Mouse (Mus musculus) forebrain, embryonic 13.5 days (tissue): ENCODE results near the gene Npcd. TPM values are rescaled to one million over a fixed set of nuclear protein-coding genes. Genes with fewer than 3 reads are reported as not detected.
A peak's percentile ranks its signal among the peaks of the same experiment; 100 is the strongest.

Experiments
- ATAC-seq: fragments of 200-750 bp; cut with Nextera tagmentation; 2 replicates; pipeline ENCODE4 v1.8.0; 2017
- H3K27ac ChIP-seq: fragments of 300-500 bp; sonication (generic); 2 replicates; pipeline ENCODE4 v1.5.1; 2015; ENCODE audit warnings: inconsistent platforms, mild to moderate bottlenecking, moderate library complexity
- H3K27me3 ChIP-seq: fragments of 300-500 bp; sonication (generic); 2 replicates; pipeline ENCODE4 v1.6.1; 2015; ENCODE audit warnings: mild to moderate bottlenecking, inconsistent platforms
- H3K36me3 ChIP-seq: fragments of 300-500 bp; sonication (generic); 2 replicates; pipeline ENCODE4 v1.6.1; 2015; ENCODE audit warnings: mild to moderate bottlenecking, inconsistent platforms; ENCODE audit not compliant: poor library complexity, severe bottlenecking
- H3K4me1 ChIP-seq: fragments of 300-500 bp; sonication (generic); 2 replicates; pipeline ENCODE4 v1.6.1; 2015; ENCODE audit warnings: inconsistent platforms
- H3K4me2 ChIP-seq: fragments of 300-500 bp; sonication (generic); 2 replicates; pipeline ENCODE4 v1.6.1; 2015; ENCODE audit warnings: inconsistent platforms, mild to moderate bottlenecking, moderate library complexity
- H3K4me3 ChIP-seq: fragments of 300-500 bp; sonication (generic); 2 replicates; pipeline ENCODE4 v1.5.1; 2015; ENCODE audit warnings: mild to moderate bottlenecking, inconsistent platforms
- H3K9ac ChIP-seq: fragments of 300-500 bp; sonication (generic); 2 replicates; pipeline ENCODE4 v1.6.1; 2015; ENCODE audit warnings: mild to moderate bottlenecking, inconsistent platforms
- H3K9me3 ChIP-seq: fragments of 300-500 bp; sonication (generic); replicated peaks from 2 replicates; pipeline ENCODE4 v1.6.1; 2016; ENCODE audit warnings: inconsistent platforms
- WGBS: fragments of 180-500 bp; shearing (Covaris S2); methylation state at CpG from one replicate; pipeline ENCODE4 v1.1.7; 2015; 5-methylcytosine and 5-hydroxymethylcytosine counted together
- polyA plus RNA-seq: library from polyadenylated mRNA; unstranded; fragments of >200 nt; fragmentation: Nextera tagmentation; extraction: Ambion mirVana; gene quantifications from 2 replicates; pipeline ENCODE4 v1.2.1, GENCODE M21; 2015

Npcd gene
- polyA plus RNA-seq, 1 experiment from 2014 or later = not detected

GRCm38 (mm10) chr15:79745312-79745711 is 88.7 kb downstream of the Npcd start:
- Histone ChIP-seq H3K36me3 (no peaks in the 10 kb centered on the region; the same call in 1 of the 2 replicates), H3K27ac (no peak overlapping the region), H3K9me3 (no peaks in the 10 kb centered on the region), H3K27me3 (no peaks in the 10 kb centered on the region), H3K4me3 (no peak overlapping the region), H3K9ac (no peak overlapping the region), H3K4me2 (no peak overlapping the region), H3K4me1 (peaks cover 17% of the 10 kb centered on the region)
- WGBS = 87% methylated on average over 10 of the region's 10 CpGs
- ATAC-seq = no peak

GRCm38 (mm10) chr15:79744742-79745141 is 89.3 kb downstream of the Npcd start:
- Histone ChIP-seq H3K4me3 (no peak overlapping the region), H3K4me1 (peaks cover 23% of the 10 kb centered on the region), H3K36me3 (peaks cover 2% of the 10 kb centered on the region), H3K9ac (no peak overlapping the region), H3K9me3 (no peaks in the 10 kb centered on the region), H3K27me3 (no peaks in the 10 kb centered on the region), H3K27ac (no peak overlapping the region), H3K4me2 (no peak overlapping the region)
- WGBS = 77% methylated on average over 8 of the region's 8 CpGs
- ATAC-seq = no peak

GRCm38 (mm10) chr15:79744001-79744400 is 90.0 kb downstream of the Npcd start:
- 95% methylated on average over 11 of the region's 11 CpGs for WGBS
- Histone ChIP-seq H3K9me3 (no peaks in the 10 kb centered on the region), H3K4me1 (peaks cover 27% of the 10 kb centered on the region), H3K27ac (no peak overlapping the region), H3K4me3 (no peak overlapping the region), H3K9ac (no peak overlapping the region), H3K27me3 (no peaks in the 10 kb centered on the region), H3K36me3 (peaks cover 10% of the 10 kb centered on the region), H3K4me2 (no peak overlapping the region)
- no peak for ATAC-seq

GRCm38 (mm10) chr15:79742706-79743023 is 91.4 kb downstream of the Npcd start:
- peaks cover 23% of the 10 kb centered on the region for H3K36me3 ChIP-seq
- H3K4me1 ChIP-seq = peaks cover 34% of the 10 kb centered on the region
- ATAC-seq = no peak
- no peaks in the 10 kb centered on the region for H3K27me3 ChIP-seq
- H3K4me3 ChIP-seq = peak overlapping the region; percentile 92
- peak overlapping the region; percentile 48; the same call in 1 of the 2 replicates for H3K27ac ChIP-seq
- peak overlapping the region; percentile 91 for H3K9ac ChIP-seq
- no peaks in the 10 kb centered on the region for H3K9me3 ChIP-seq
- H3K4me2 ChIP-seq = peak overlapping the region; percentile 80
- 0% methylated on average over 22 of the region's 23 CpGs for WGBS

- Histone ChIP-seq H3K36me3 (peaks cover 29% of the 10 kb centered on the region), H3K9me3 (no peaks in the 10 kb centered on the region)
Observed at GRCm38 (mm10) chr15:79741921-79742705, 91.9 kb downstream of the Npcd start, which contains the start of gene Sun2. TSS of gene Sun2 (minus strand) at chr15:79742536.

GRCm38 (mm10) chr15:79741173-79741858 is 92.7 kb downstream of the Npcd start:
- Histone ChIP-seq H3K9me3 (no peaks in the 10 kb centered on the region), H3K4me2 (peak overlapping the region; percentile 80), H3K27ac (peak overlapping the region; percentile 48; the same call in 1 of the 2 replicates), H3K4me3 (peak overlapping the region; percentile 92), H3K4me1 (peaks cover 34% of the 10 kb centered on the region), H3K36me3 (peaks cover 37% of the 10 kb centered on the region), H3K27me3 (no peaks in the 10 kb centered on the region), H3K9ac (peak overlapping the region; percentile 91)
- no peak for ATAC-seq
- 36% methylated on average over 14 of the region's 14 CpGs for WGBS

More at GRCm38 (mm10) chr15:79741921-79742705, 91.9 kb downstream of the Npcd start, which contains the start of gene Sun2:
- H3K4me2 ChIP-seq = peak within 1 kb of the TSS; percentile 80
- H3K4me3 ChIP-seq = peak within 1 kb of the TSS; percentile 92
- H3K4me1 ChIP-seq = peaks cover 34% of the 10 kb centered on the region
- peak within 1 kb of the TSS; percentile 48 for H3K27ac ChIP-seq
- H3K9ac ChIP-seq = peak within 1 kb of the TSS; percentile 91
- H3K27me3 ChIP-seq = no peaks in the 10 kb centered on the region
- ATAC-seq = peak; percentile 96
- under 1% methylated on average over 84 of the region's 93 CpGs for WGBS

- peaks cover 41% of the 10 kb centered on the region for H3K36me3 ChIP-seq
- peaks cover 34% of the 10 kb centered on the region for H3K4me1 ChIP-seq
- WGBS = 91% methylated on average over 3 of the region's 3 CpGs
- peak overlapping the region; percentile 91 for H3K9ac ChIP-seq
- no peak overlapping the region for H3K27ac ChIP-seq
- no peaks in the 10 kb centered on the region for H3K27me3 ChIP-seq
- ATAC-seq = no peak
- H3K4me3 ChIP-seq = peak overlapping the region; percentile 92
- peak overlapping the region; percentile 80 for H3K4me2 ChIP-seq
- no peaks in the 10 kb centered on the region for H3K9me3 ChIP-seq
Observed at GRCm38 (mm10) chr15:79740739-79741138, 93.3 kb downstream of the Npcd start.

Other genes starting within 250 kb of the Npcd start
- 1.4 and 1.5 TPM in 2 replicates for gene Dmc1, start 229.1 kb downstream of the Npcd start, polyA plus RNA-seq
- gene Fam227a, start 175.3 kb downstream of the Npcd start, polyA plus RNA-seq = 5.8 and 6.3 TPM in 2 replicates
- gene Cby1, start 175.0 kb downstream of the Npcd start, polyA plus RNA-seq = 103 and 109 TPM in 2 replicates
- 288 TPM in 2 replicates for gene Tomm22, start 163.4 kb downstream of the Npcd start, polyA plus RNA-seq
- 17.9 and 18.7 TPM in 2 replicates for gene Josd1, start 146.3 kb downstream of the Npcd start, polyA plus RNA-seq
- 47.2 and 50.9 TPM in 2 replicates for gene Gtpbp1, start 143.4 kb downstream of the Npcd start, polyA plus RNA-seq
- gene Sun2, start 91.7 kb downstream of the Npcd start, polyA plus RNA-seq = 8.1 and 8.4 TPM in 2 replicates
- 90.6 and 94.0 TPM in 2 replicates for gene Dnal4, start 56.4 kb downstream of the Npcd start, polyA plus RNA-seq
- gene Nptxr, start 29.5 kb downstream of the Npcd start, polyA plus RNA-seq = 7.9 and 8.3 TPM in 2 replicates
- gene Cbx6, start 451 bp upstream of the Npcd start, polyA plus RNA-seq = 39.0 and 43.8 TPM in 2 replicates
- 5.8 and 6.6 TPM in 2 replicates for gene Apobec3, start 57.4 kb upstream of the Npcd start, polyA plus RNA-seq
- gene Cbx7, start 136.9 kb upstream of the Npcd start, polyA plus RNA-seq = 2.5 and 2.9 TPM in 2 replicates
- 1.9 and 2.1 TPM in 2 replicates for gene Pdgfb, start 180.7 kb upstream of the Npcd start, polyA plus RNA-seq